Mouse (Mus musculus) cortical plate, adult 2 months (tissue): Measurements from ENCODE around the gene Son. TPM values are rescaled to one million over a fixed set of nuclear protein-coding genes. Genes with fewer than 3 reads are reported as not detected.

ENCODE experiments used
- H3K27ac ChIP-seq: fragments of 200-500 bp; 2 replicates; pipeline ENCODE4 v1.5.1; 2012; ENCODE audit warnings: low read length, control low read depth, inconsistent platforms; ENCODE audit not compliant: insufficient read depth
- H3K4me1 ChIP-seq: fragments of 200-500 bp; 2 replicates; pipeline ENCODE4 v1.6.1; 2011; ENCODE audit warnings: low read length; ENCODE audit not compliant: control insufficient read depth, insufficient read depth
- H3K4me3 ChIP-seq: fragments of 200-500 bp; 2 replicates; pipeline ENCODE4 v1.5.1; 2011; ENCODE audit warnings: mild to moderate bottlenecking, low read length, control low read depth; ENCODE audit not compliant: insufficient read depth
- CTCF ChIP-seq: fragments of 200-500 bp; IDR thresholded peaks from 2 replicates; pipeline ENCODE4 v1.5.1; 2011; ENCODE audit warnings: mild to moderate bottlenecking, control low read depth, low read length; ENCODE audit not compliant: insufficient read depth; ENCODE audit errors: extremely low read depth
- POLR2A ChIP-seq: fragments of 200-500 bp; IDR thresholded peaks from 2 replicates; pipeline ENCODE4 v1.6.1; 2011; ENCODE audit warnings: mild to moderate bottlenecking, low read length, control low read depth; ENCODE audit not compliant: insufficient read depth; ENCODE audit errors: extremely low read depth
- polyA plus RNA-seq: library from polyadenylated mRNA; depleted of rRNA; stranded (reverse); fragments of >200 nt; gene quantifications from 2 replicates; pipeline ENCODE4 v1.2.3, GENCODE M21; 2012

The Son gene
- polyA plus RNA-seq, 1 experiment: 267 TPM

GRCm38 (mm10) chr16:91614552-91614951 lies 32.8 kb upstream of the Son start:
- H3K27ac ChIP-seq: no peak overlapping the region
- no peak for TF ChIP-seq CTCF
- TF ChIP-seq POLR2A: no peak
- no peak overlapping the region for H3K4me3 ChIP-seq
- no peaks in the 10 kb centered on the region for H3K4me1 ChIP-seq

GRCm38 (mm10) chr16:91618511-91619501 lies 28.5 kb upstream of the Son start, which contains the start of gene Dnajc28:
Gene Dnajc28, minus strand, starts transcription at chr16:91619026.
- peak; percentile 87 for TF ChIP-seq POLR2A
- no peak for TF ChIP-seq CTCF
- Histone ChIP-seq H3K4me1 (no peaks in the 10 kb centered on the region), H3K27ac (no peak within 1 kb of the TSS), H3K4me3 (peak within 1 kb of the TSS; percentile 60)

- Histone ChIP-seq H3K4me3 (no peak overlapping the region), H3K4me1 (no peaks in the 10 kb centered on the region), H3K27ac (no peak overlapping the region)
- TF ChIP-seq POLR2A: no peak
- TF ChIP-seq CTCF: no peak
Observed at GRCm38 (mm10) chr16:91620185-91620584, 27.1 kb upstream of the Son start.

DNA sequence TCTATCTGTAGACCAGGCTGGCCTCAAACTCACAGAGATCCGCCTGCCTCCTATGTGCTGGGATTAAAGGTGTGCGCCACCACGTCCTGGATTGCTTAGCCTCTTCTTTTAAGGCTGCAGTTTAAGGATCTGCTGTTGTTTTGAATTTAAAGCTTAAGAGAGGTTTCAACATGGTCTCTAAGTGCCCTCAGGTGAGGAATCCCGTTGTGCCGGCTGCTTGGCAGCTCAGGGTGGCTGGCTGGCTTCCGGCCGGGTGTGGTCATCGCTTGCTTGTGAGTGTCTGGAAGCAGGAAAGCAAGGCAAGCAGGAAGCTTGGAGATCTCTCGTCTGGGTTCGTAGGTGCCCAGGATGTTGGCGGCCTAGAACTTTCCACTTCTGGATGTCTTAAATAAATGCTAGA lies 26.3 kb upstream of the Son start:
- Histone ChIP-seq H3K27ac (no peak overlapping the region), H3K4me3 (no peak overlapping the region), H3K4me1 (no peaks in the 10 kb centered on the region)
- no peak for TF ChIP-seq CTCF
- no peak for TF ChIP-seq POLR2A

GRCm38 (mm10) chr16:91623074-91623473 lies 24.2 kb upstream of the Son start:
- TF ChIP-seq POLR2A: no peak
- no peak overlapping the region for H3K4me3 ChIP-seq
- H3K27ac ChIP-seq: no peak overlapping the region
- H3K4me1 ChIP-seq: no peaks in the 10 kb centered on the region

DNA sequence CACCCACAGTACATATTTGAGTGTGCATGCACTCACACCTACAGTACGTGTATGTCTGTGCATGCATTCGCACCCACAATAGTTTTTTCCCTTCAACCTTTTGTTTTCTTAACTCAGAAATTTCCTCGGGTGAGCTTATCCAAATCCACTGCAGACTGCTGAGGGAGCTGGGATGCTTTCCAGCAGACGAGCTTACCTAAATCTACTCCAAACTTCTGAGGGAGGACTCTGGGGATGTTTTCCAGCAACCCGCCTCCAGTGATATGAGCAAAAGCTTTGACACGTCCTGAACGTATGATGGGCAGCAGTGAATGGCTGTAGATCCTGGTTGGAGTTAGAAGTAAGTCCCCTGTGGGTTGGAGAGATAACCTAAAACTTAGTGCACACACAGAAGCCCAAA lies 19.5 kb upstream of the Son start:
- H3K4me3 ChIP-seq: no peak overlapping the region
- H3K27ac ChIP-seq: no peak overlapping the region
- TF ChIP-seq CTCF (no peak), POLR2A (no peak)
- H3K4me1 ChIP-seq: no peaks in the 10 kb centered on the region; the same call in 1 of the 2 replicates

- H3K4me3 ChIP-seq: no peak overlapping the region
- no peaks in the 10 kb centered on the region; the same call in 1 of the 2 replicates for H3K4me1 ChIP-seq
- TF ChIP-seq POLR2A: no peak
- no peak for TF ChIP-seq CTCF
- no peak overlapping the region for H3K27ac ChIP-seq
Observed at GRCm38 (mm10) chr16:91628673-91629072, 18.6 kb upstream of the Son start.

DNA sequence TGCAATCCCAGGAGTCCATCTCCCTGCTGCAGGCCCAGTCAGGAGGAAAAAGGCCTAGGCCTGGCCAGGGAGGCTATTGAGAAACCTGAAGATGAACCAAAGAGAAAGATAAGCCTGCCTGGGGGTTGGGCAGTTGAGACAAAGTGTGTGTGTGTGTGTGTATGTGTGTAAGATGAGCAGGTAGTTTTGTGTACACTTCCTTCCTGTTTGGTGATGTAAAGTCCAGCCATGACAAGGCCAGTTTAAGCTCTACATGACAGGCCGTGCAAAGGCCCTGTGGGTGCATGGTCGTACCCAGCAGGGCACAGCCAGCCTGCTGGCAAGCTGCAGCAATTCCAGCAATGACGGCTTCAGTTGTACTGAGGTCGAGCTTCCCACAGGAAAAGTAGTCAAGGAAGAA lies 17.6 kb upstream of the Son start:
- Histone ChIP-seq H3K27ac (no peak overlapping the region), H3K4me1 (no peaks in the 10 kb centered on the region; the same call in 1 of the 2 replicates), H3K4me3 (no peak overlapping the region)
- TF ChIP-seq POLR2A: no peak
- no peak for TF ChIP-seq CTCF

- no peak overlapping the region for H3K4me3 ChIP-seq
- no peak overlapping the region for H3K27ac ChIP-seq
- H3K4me1 ChIP-seq: no peaks in the 10 kb centered on the region; the same call in 1 of the 2 replicates
- TF ChIP-seq POLR2A (no peak), CTCF (no peak)
Observed at GRCm38 (mm10) chr16:91630584-91630983, 16.7 kb upstream of the Son start.

DNA sequence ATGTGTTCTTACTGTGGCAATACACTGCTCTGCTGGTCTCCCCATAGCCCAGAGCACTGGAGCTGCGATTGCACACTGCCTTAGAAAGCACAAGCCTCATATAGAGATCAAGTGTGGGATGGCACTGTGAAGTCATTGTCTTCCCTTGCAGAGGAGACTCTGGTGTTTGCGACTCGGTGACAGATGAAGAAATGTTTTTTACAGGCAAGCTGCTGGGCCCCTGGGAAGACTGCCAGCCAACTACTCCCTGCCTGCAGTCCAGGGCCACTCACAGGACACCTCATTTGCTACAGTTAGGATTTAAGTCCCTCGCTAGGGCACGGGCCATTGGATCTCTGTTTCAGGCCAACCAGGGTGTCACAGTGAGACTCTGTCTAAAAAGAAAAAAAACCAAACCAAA lies 14.9 kb upstream of the Son start:
- no peak for TF ChIP-seq CTCF
- TF ChIP-seq POLR2A: no peak
- Histone ChIP-seq H3K27ac (no peak overlapping the region), H3K4me1 (no peaks in the 10 kb centered on the region; the same call in 1 of the 2 replicates), H3K4me3 (no peak overlapping the region)
